ENCODE assay signal across 25 mouse cellular contexts in genomic region chr3:107593632-107594031, GRCm38 (mm10). TPM values are rescaled to one million over a fixed set of nuclear protein-coding genes. Genes with fewer than 3 reads are reported as not detected.
DNase-seq lines count a peak whose midpoint lies in the region; ATAC-seq lines count a peak whose summit lies in the region.
"Had no signal": no experiment of that assay in that cellular context is flagged by ENCODE, and none has a peak within 500 bp of the region (broad histone marks: within the 10 kb centered on the region; RNA-seq: fewer than 3 reads in every experiment).

No protein-coding gene starts in this region.

- H3K9me3 ChIP-seq in embryonic facial prominence, embryonic 10.5 days = no peaks in the 10 kb centered on the region
- H3K9me3 ChIP-seq in embryonic facial prominence, embryonic 12.5 days = no peaks in the 10 kb centered on the region
- H3K9me3 ChIP-seq in limb, embryonic 12.5 days = no peaks in the 10 kb centered on the region
- H3K9me3 ChIP-seq: heart, embryonic 10.5 days; hindbrain, embryonic 13.5 days; intestine, embryonic 15.5 days had no signal

- peak overlapping the region; percentile 77 for H3K4me2 ChIP-seq in embryonic facial prominence, embryonic 12.5 days (replicated peaks)
- peak overlapping the region; percentile 4; the same call in 1 of the 2 replicates for H3K4me2 ChIP-seq in limb, embryonic 12.5 days
- H3K4me2 ChIP-seq: hindbrain, embryonic 13.5 days; intestine, embryonic 15.5 days had no signal

- peak overlapping the region; percentile 71; the same call in 1 of the 2 replicates for H3K4me3 ChIP-seq in embryonic facial prominence, embryonic 10.5 days
- no peak overlapping the region for H3K4me3 ChIP-seq in embryonic facial prominence, embryonic 12.5 days
- H3K4me3 ChIP-seq in limb, embryonic 12.5 days (replicated peaks) = no peak overlapping the region
- H3K4me3 ChIP-seq: hindbrain, embryonic 13.5 days; intestine, embryonic 15.5 days had no signal

- H3K27me3 ChIP-seq in embryonic facial prominence, embryonic 10.5 days (replicated peaks; ENCODE audit: low read depth, poor library complexity, severe bottlenecking) = peaks cover 98% of the 10 kb centered on the region
- peaks cover 53% of the 10 kb centered on the region for H3K27me3 ChIP-seq in embryonic facial prominence, embryonic 12.5 days
- H3K27me3 ChIP-seq in limb, embryonic 12.5 days = peaks cover 82% of the 10 kb centered on the region

- no peak for ATAC-seq in embryonic facial prominence, embryonic 12.5 days (ENCODE audit: insufficient number of reproducible peaks, insufficient read depth, low FRiP score, low TSS enrichment)
- ATAC-seq in hematopoietic stem cell, adult 5-6 weeks (replicated peaks in 1 of 2; ENCODE audit: insufficient read depth in 1 of 2, low FRiP score in 2 of 2, low TSS enrichment in 1 of 2, low read depth in 1 of 2, poor library complexity in 2 of 2, severe bottlenecking in 2 of 2) = peak; percentile 35 to 39; a peak in 2 of 4 replicates
- ATAC-seq in limb, embryonic 12.5 days (ENCODE audit: insufficient number of reproducible peaks, insufficient read depth, low FRiP score, low TSS enrichment, low read depth) = peak; percentile 26; the same call in 1 of the 2 replicates
- ATAC-seq: forebrain, embryonic 14.5 days; hindbrain, postnatal 0 days; intestine, embryonic 15.5 days had no signal

- no peak overlapping the region for H3K9ac ChIP-seq in embryonic facial prominence, embryonic 12.5 days
- no peak overlapping the region for H3K9ac ChIP-seq in limb, embryonic 12.5 days (replicated peaks)
- H3K9ac ChIP-seq: hindbrain, embryonic 13.5 days; intestine, embryonic 15.5 days had no signal

- H3K36me3 ChIP-seq in embryonic facial prominence, embryonic 10.5 days (replicated peaks) = no peaks in the 10 kb centered on the region
- no peaks in the 10 kb centered on the region for H3K36me3 ChIP-seq in embryonic facial prominence, embryonic 12.5 days
- no peaks in the 10 kb centered on the region for H3K36me3 ChIP-seq in limb, embryonic 12.5 days
- H3K36me3 ChIP-seq: G1E; heart, embryonic 10.5 days; hindbrain, embryonic 13.5 days; intestine, embryonic 15.5 days had no signal

- peaks cover 50% of the 10 kb centered on the region for H3K4me1 ChIP-seq in embryonic facial prominence, embryonic 10.5 days
- H3K4me1 ChIP-seq in embryonic facial prominence, embryonic 12.5 days = peaks cover 14% of the 10 kb centered on the region; the same call in 1 of the 2 replicates
- H3K4me1 ChIP-seq in limb, embryonic 12.5 days (replicated peaks) = peaks cover 54% of the 10 kb centered on the region

- H3K27ac ChIP-seq in embryonic facial prominence, embryonic 10.5 days (replicated peaks) = no peak overlapping the region
- H3K27ac ChIP-seq in embryonic facial prominence, embryonic 12.5 days = no peak overlapping the region
- H3K27ac ChIP-seq in limb, embryonic 12.5 days = no peak overlapping the region
- H3K27ac ChIP-seq: heart, embryonic 10.5 days; hindbrain, embryonic 13.5 days; hindbrain, postnatal 0 days; intestine, embryonic 15.5 days had no signal

- DNase-seq in embryonic facial prominence, embryonic 10.5 days (ENCODE audit: low spot score) = peak; percentile 15
- no peak for DNase-seq in adrenal gland, adult 8-10 months
- no peak for DNase-seq in Muller cell, postnatal 12 days (ENCODE audit: inconsistent ontology term)
- DNase-seq in adrenal gland, postnatal 36 days = no peak
- DNase-seq: adrenal gland, postnatal 14 days; cerebellum, adult 18-20 months; cerebellum, adult 9-11 months; cerebellum, postnatal 36 days; gastrocnemius, postnatal 14 days; heart, postnatal 10 days; heart, postnatal 4 days; kidney, adult 2 months had no signal

- WGBS in embryonic facial prominence, embryonic 10.5 days = 34% methylated on average over 2 of the region's 2 CpGs
- 24% methylated on average over 2 of the region's 2 CpGs for WGBS in embryonic facial prominence, embryonic 12.5 days
- 5% methylated on average over 2 of the region's 2 CpGs for WGBS in limb, embryonic 12.5 days

RNA-seq across cellular contexts. Expression of gene Alx3, which starts 1.2 kb away (rescaled TPM):
- 41.8 and 43.5 TPM in 2 replicates for polyA plus RNA-seq in embryonic facial prominence, embryonic 10.5 days (2016; fragmentation: Nextera tagmentation; extraction: Ambion mirVana)
- polyA plus RNA-seq in embryonic facial prominence, embryonic 12.5 days (2016; fragmentation: Nextera tagmentation; extraction: Ambion mirVana) = 28.7 and 40.5 TPM in 2 replicates
- total RNA-seq in hematopoietic stem cell, adult 5-6 weeks (2017) = not detected in 2 replicates
- polyA plus RNA-seq in limb, embryonic 12.5 days (2016; fragmentation: Nextera tagmentation; extraction: Ambion mirVana) = 14.5 and 15.1 TPM in 2 replicates
- total RNA-seq in adrenal gland, adult 8-10 months (2022) = not detected
- total RNA-seq in adrenal gland, postnatal 36 days (2021) = not detected
- total RNA-seq: adrenal gland, postnatal 14 days; gastrocnemius, postnatal 14 days; granulocyte monocyte progenitor cell, adult 5-6 weeks; heart, postnatal 4 days had no signal
- polyA plus RNA-seq: G1E; heart, embryonic 14.5 days; kidney, adult 2 months had no signal

RNA-seq across cellular contexts. Expression of gene Gm10961, which starts 37.5 kb away (rescaled TPM):
- polyA plus RNA-seq in embryonic facial prominence, embryonic 10.5 days (2016; fragmentation: Nextera tagmentation; extraction: Ambion mirVana) = not detected in 2 replicates
- polyA plus RNA-seq in embryonic facial prominence, embryonic 12.5 days (2016; fragmentation: Nextera tagmentation; extraction: Ambion mirVana) = not detected in 2 replicates
- not detected in 2 replicates for total RNA-seq in hematopoietic stem cell, adult 5-6 weeks (2017)
- not detected in 2 replicates for polyA plus RNA-seq in limb, embryonic 12.5 days (2016; fragmentation: Nextera tagmentation; extraction: Ambion mirVana)
- not detected for total RNA-seq in adrenal gland, adult 8-10 months (2022)
- not detected for total RNA-seq in adrenal gland, postnatal 36 days (2021)
- total RNA-seq: adrenal gland, postnatal 14 days; G1E; gastrocnemius, postnatal 14 days; granulocyte monocyte progenitor cell, adult 5-6 weeks; heart, postnatal 10 days; heart, postnatal 4 days; hindbrain, postnatal 0 days had no signal
- polyA plus RNA-seq: embryonic facial prominence, embryonic 11.5 days; forebrain, embryonic 14.5 days; frontal cortex, adult 2 months; G1E; heart, embryonic 10.5 days; heart, embryonic 14.5 days; hindbrain, embryonic 13.5 days; hindbrain, postnatal 0 days; intestine, embryonic 15.5 days; kidney, adult 2 months had no signal

RNA-seq across cellular contexts. Expression of gene Strip1, which starts 37.9 kb away (rescaled TPM):
- polyA plus RNA-seq in embryonic facial prominence, embryonic 10.5 days (2016; fragmentation: Nextera tagmentation; extraction: Ambion mirVana) = 64.9 and 70.0 TPM in 2 replicates
- polyA plus RNA-seq in embryonic facial prominence, embryonic 12.5 days (2016; fragmentation: Nextera tagmentation; extraction: Ambion mirVana) = 82.4 and 83.1 TPM in 2 replicates
- 17.3 and 17.8 TPM in 2 replicates for total RNA-seq in hematopoietic stem cell, adult 5-6 weeks (2017)
- polyA plus RNA-seq in limb, embryonic 12.5 days (2016; fragmentation: Nextera tagmentation; extraction: Ambion mirVana) = 79.8 and 79.9 TPM in 2 replicates
- total RNA-seq in adrenal gland, adult 8-10 months (2022) = 10 to 100 TPM; 30.1 to 40.2 (median 36.0) TPM
- 10 to 100 TPM; 31.1 to 33.5 TPM for total RNA-seq in adrenal gland, postnatal 36 days (2021)

RNA-seq across cellular contexts. Expression of gene Ubl4b, which starts 38.8 kb away (rescaled TPM):
- polyA plus RNA-seq in embryonic facial prominence, embryonic 10.5 days (2016; fragmentation: Nextera tagmentation; extraction: Ambion mirVana) = 0.41 and 0.70 TPM in 2 replicates
- polyA plus RNA-seq in embryonic facial prominence, embryonic 12.5 days (2016; fragmentation: Nextera tagmentation; extraction: Ambion mirVana) = 0.46 and 0.48 TPM in 2 replicates
- not detected in 2 replicates for total RNA-seq in hematopoietic stem cell, adult 5-6 weeks (2017)
- polyA plus RNA-seq in limb, embryonic 12.5 days (2016; fragmentation: Nextera tagmentation; extraction: Ambion mirVana) = 0.15 and 0.24 TPM in 2 replicates
- not detected for total RNA-seq in adrenal gland, adult 8-10 months (2022)
- not detected for total RNA-seq in adrenal gland, postnatal 36 days (2021)
- total RNA-seq: adrenal gland, postnatal 14 days; gastrocnemius, postnatal 14 days; granulocyte monocyte progenitor cell, adult 5-6 weeks; heart, postnatal 10 days; heart, postnatal 4 days; hindbrain, postnatal 0 days had no signal
- polyA plus RNA-seq: forebrain, embryonic 14.5 days; G1E; heart, embryonic 14.5 days; hindbrain, embryonic 13.5 days; hindbrain, postnatal 0 days; intestine, embryonic 15.5 days had no signal
